ENCODE assay signal across 9 mouse cellular contexts in genomic region chr13:9494726-9495125, GRCm38 (mm10).
DNase-seq lines count a peak whose midpoint lies in the region; ATAC-seq and TF ChIP-seq lines count a peak whose summit lies in the region.
"Had no signal": no experiment of that assay in that cellular context is flagged by ENCODE, and none has a peak within 500 bp of the region (broad histone marks: within the 10 kb centered on the region; RNA-seq: fewer than 3 reads in every experiment).

No protein-coding gene starts in this region.

- no peak overlapping the region for H3K9ac ChIP-seq in forebrain, embryonic 16.5 days (replicated peaks; ENCODE audit: low read depth, low read length)
- H3K9ac ChIP-seq in hindbrain, postnatal 0 days (replicated peaks; ENCODE audit: low read length), result no peak overlapping the region
- H3K9ac ChIP-seq in liver, embryonic 16.5 days (ENCODE audit: low read depth, low read length), result 0 out of 2 replicates have a peak overlapping the region, but pooled peaks have one; percentile 5
- no peak overlapping the region for H3K9ac ChIP-seq in neural tube, embryonic 13.5 days

- no peak for TF ChIP-seq CTCF in hindbrain, postnatal 0 days (IDR thresholded peaks at IDR 0.05; ENCODE audit: low read depth)

- peak; percentile 62; the same call in 1 of the 2 replicates for ATAC-seq in forebrain, embryonic 16.5 days
- no peak for ATAC-seq in hindbrain, postnatal 0 days
- no peak for ATAC-seq in liver, embryonic 16.5 days (ENCODE audit: low read depth)
- no peak for ATAC-seq in neural tube, embryonic 13.5 days (ENCODE audit: low read depth)

- H3K9me3 ChIP-seq in forebrain, embryonic 16.5 days (ENCODE audit: control insufficient read depth, low read length), result no peaks in the 10 kb centered on the region
- H3K9me3 ChIP-seq in hindbrain, postnatal 0 days (ENCODE audit: low read length), result no peaks in the 10 kb centered on the region
- H3K9me3 ChIP-seq in liver, embryonic 16.5 days (replicated peaks; ENCODE audit: control insufficient read depth, low read length), result no peaks in the 10 kb centered on the region
- no peaks in the 10 kb centered on the region for H3K9me3 ChIP-seq in neural tube, embryonic 13.5 days
- H3K9me3 ChIP-seq: G1E had no signal

- no peaks in the 10 kb centered on the region for H3K4me1 ChIP-seq in forebrain, embryonic 16.5 days (replicated peaks; ENCODE audit: control insufficient read depth, insufficient read depth, low read length)
- H3K4me1 ChIP-seq in hindbrain, postnatal 0 days (ENCODE audit: insufficient read depth, low read length), result no peaks in the 10 kb centered on the region
- peaks cover 2% of the 10 kb centered on the region; the same call in 1 of the 2 replicates for H3K4me1 ChIP-seq in liver, embryonic 16.5 days (ENCODE audit: control insufficient read depth, low read depth, low read length)
- 0 out of 2 replicates have a peak, but pooled peaks cover 2% of the 10 kb centered on the region for H3K4me1 ChIP-seq in neural tube, embryonic 13.5 days (replicated peaks)

- H3K27ac ChIP-seq in forebrain, embryonic 16.5 days (ENCODE audit: low read length), result no peak overlapping the region
- H3K27ac ChIP-seq in hindbrain, postnatal 0 days, result no peak overlapping the region
- H3K27ac ChIP-seq in liver, embryonic 16.5 days (ENCODE audit: low read length), result no peak overlapping the region
- no peak overlapping the region for H3K27ac ChIP-seq in neural tube, embryonic 13.5 days (replicated peaks)

- H3K4me2 ChIP-seq in forebrain, embryonic 16.5 days (ENCODE audit: low read length), result peak overlapping the region; percentile 31; the same call in 1 of the 2 replicates
- peak overlapping the region; percentile 37 for H3K4me2 ChIP-seq in hindbrain, postnatal 0 days (ENCODE audit: low read depth, low read length)
- H3K4me2 ChIP-seq in liver, embryonic 16.5 days (ENCODE audit: low read depth, low read length), result peak overlapping the region; percentile 54
- peak overlapping the region; percentile 30 for H3K4me2 ChIP-seq in neural tube, embryonic 13.5 days

- no peaks in the 10 kb centered on the region for H3K36me3 ChIP-seq in forebrain, embryonic 16.5 days (ENCODE audit: control insufficient read depth, insufficient read depth)
- no peaks in the 10 kb centered on the region for H3K36me3 ChIP-seq in hindbrain, postnatal 0 days (ENCODE audit: insufficient read depth, low read length)
- no peaks in the 10 kb centered on the region for H3K36me3 ChIP-seq in liver, embryonic 16.5 days (ENCODE audit: control insufficient read depth, insufficient read depth)
- no peaks in the 10 kb centered on the region for H3K36me3 ChIP-seq in neural tube, embryonic 13.5 days
- H3K36me3 ChIP-seq: G1E had no signal

- DNase-seq in embryo, embryonic 11 days, result peak; percentile 16
- no peak for DNase-seq in embryo, embryonic 10.5 days (ENCODE audit: low spot score)
- DNase-seq in Muller cell, postnatal 12 days (ENCODE audit: inconsistent ontology term), result peak; percentile 15
- DNase-seq in hindbrain, postnatal 0 days (ENCODE audit: low spot score), result no peak
- DNase-seq in right cerebral cortex, adult 18-20 months, result no peak

- WGBS in forebrain, embryonic 16.5 days, result 65% methylated on average over 21 of the region's 21 CpGs
- 67% methylated on average over 21 of the region's 21 CpGs for WGBS in hindbrain, postnatal 0 days
- WGBS in liver, embryonic 16.5 days (ENCODE audit: insufficient replicate concordance), result 40% methylated on average over 21 of the region's 21 CpGs
- 71% methylated on average over 21 of the region's 21 CpGs for WGBS in neural tube, embryonic 13.5 days

- no peaks in the 10 kb centered on the region for H3K27me3 ChIP-seq in forebrain, embryonic 16.5 days (replicated peaks; ENCODE audit: control insufficient read depth, insufficient read depth, low read length)
- H3K27me3 ChIP-seq in hindbrain, postnatal 0 days (ENCODE audit: insufficient read depth, low read length), result no peaks in the 10 kb centered on the region
- no peaks in the 10 kb centered on the region for H3K27me3 ChIP-seq in liver, embryonic 16.5 days (ENCODE audit: control insufficient read depth, insufficient read depth, low read depth, low read length)
- H3K27me3 ChIP-seq in neural tube, embryonic 13.5 days, result no peaks in the 10 kb centered on the region

- peak overlapping the region; percentile 7; the same call in 1 of the 2 replicates for H3K4me3 ChIP-seq in forebrain, embryonic 16.5 days (replicated peaks; ENCODE audit: low read length)
- H3K4me3 ChIP-seq in hindbrain, postnatal 0 days (ENCODE audit: low read length), result peak overlapping the region; percentile 17; the same call in 1 of the 2 replicates
- peak overlapping the region; percentile 51 for H3K4me3 ChIP-seq in liver, embryonic 16.5 days (ENCODE audit: low read depth, low read length)
- peak overlapping the region; percentile 5; the same call in 1 of the 2 replicates for H3K4me3 ChIP-seq in neural tube, embryonic 13.5 days

Comparison
In these comparisons a context has a peak if more than half of its experiments do, and no peak if none do; other contexts are left out.
1. DNase-seq: peak in embryo, embryonic 11 days (single experiment) and Muller cell, postnatal 12 days (single experiment); none in embryo, embryonic 10.5 days (single experiment), hindbrain, postnatal 0 days (single experiment) and right cerebral cortex, adult 18-20 months (single experiment).
2. Peak in every context shown above with its lines, with median percentiles within 50 percentile points of each other: H3K4me2 ChIP-seq and H3K4me3 ChIP-seq.